Mouse (Mus musculus) C2C12 (cell line): Measurements from ENCODE around the gene Cct7. TPM values are rescaled to one million over a fixed set of nuclear protein-coding genes. Genes with fewer than 3 reads are reported as not detected.

ENCODE experiments used
- H3K27me3 ChIP-seq: one replicate; pipeline ENCODE4 v1.6.1; 2011; ENCODE audit not compliant: control insufficient read depth, insufficient read depth, insufficient read length
- H3K36me3 ChIP-seq: one replicate; pipeline ENCODE4 v1.6.1; 2011; ENCODE audit not compliant: control insufficient read depth, insufficient read depth
- H3K4me3 ChIP-seq: one replicate; pipeline ENCODE4 v1.5.1; 2011; ENCODE audit warnings: mild to moderate bottlenecking, control low read depth; ENCODE audit not compliant: poor library complexity, insufficient read depth, severe bottlenecking
- H3K79me2 ChIP-seq: one replicate; pipeline ENCODE4 v1.6.1; 2011; ENCODE audit not compliant: control insufficient read depth, insufficient read depth
- H3K79me3 ChIP-seq: one replicate; pipeline ENCODE4 v1.6.1; 2011; ENCODE audit warnings: low read depth, control low read depth
- H3ac ChIP-seq: one replicate; pipeline ENCODE3; 2011; ENCODE audit warnings: low read depth; ENCODE audit not compliant: control insufficient read depth, insufficient read length
- CTCF ChIP-seq: IDR thresholded peaks from one replicate; pipeline ENCODE4 v1.5.1; 2011; ENCODE audit not compliant: control insufficient read depth, insufficient read depth, insufficient read length
- MYOD1 ChIP-seq: IDR thresholded peaks from one replicate; pipeline ENCODE4 v1.6.1; 2011; ENCODE audit warnings: low read depth; ENCODE audit not compliant: control insufficient read depth, insufficient read length
- polyA plus RNA-seq: library from polyadenylated mRNA; unstranded; fragments of >200 nt; fragmentation: generic; extraction: Trizol; gene quantifications from one replicate; pipeline ENCODE4 v1.2.1, GENCODE M21; 2012; ENCODE audit warnings: missing spikeins

Cct7 gene
- polyA plus RNA-seq, 1 experiment = 531 TPM

GRCm38 (mm10) chr6:85515941-85516340 is 64.6 kb downstream of the Cct7 start:
- peaks cover 48% of the 10 kb centered on the region for H3K27me3 ChIP-seq
- H3K36me3 ChIP-seq = no peaks in the 10 kb centered on the region
- no peak for TF ChIP-seq MYOD1
- TF ChIP-seq CTCF = no peak
- H3K79me2 ChIP-seq = no peaks in the 10 kb centered on the region
- H3K4me3 ChIP-seq = no peak overlapping the region
- H3K79me3 ChIP-seq = no peaks in the 10 kb centered on the region
- no peak overlapping the region for H3ac ChIP-seq

Other genes with a start within 250 kb of the Cct7 start
- 2.2 TPM for gene Sfxn5, start 118.1 kb upstream of the Cct7 start, polyA plus RNA-seq
- gene Rab11fip5, start 76.9 kb upstream of the Cct7 start, polyA plus RNA-seq = 6.6 TPM
- not detected for gene Noto, start 27.6 kb upstream of the Cct7 start, polyA plus RNA-seq
- 67.0 TPM for gene Smyd5, start 19.5 kb upstream of the Cct7 start, polyA plus RNA-seq
- gene Pradc1, start 456 bp downstream of the Cct7 start, polyA plus RNA-seq = 35.6 TPM
- gene Fbxo41, start 51.5 kb downstream of the Cct7 start, polyA plus RNA-seq = 0.02 TPM
- gene Egr4, start 62.1 kb downstream of the Cct7 start, polyA plus RNA-seq = not detected
- gene Alms1, start 136.0 kb downstream of the Cct7 start, polyA plus RNA-seq = 1.4 TPM